Mouse (Mus musculus) lung, embryonic 14.5 days (tissue): ENCODE results near the gene Calm2. TPM values are rescaled to one million over a fixed set of nuclear protein-coding genes. Genes with fewer than 3 reads are reported as not detected.

Experiments
- ATAC-seq: fragments of 200-750 bp; cut with Nextera tagmentation; 2 replicates; pipeline ENCODE4 v1.8.0; 2017; ENCODE audit warnings: mild to moderate bottlenecking, moderate TSS enrichment, moderate library complexity; ENCODE audit not compliant: insufficient read depth
- DNase-seq: peaks from one replicate; pipeline ENCODE4 v3.0.0-alpha.2; 2015
- H3K27ac ChIP-seq: fragments of 300-500 bp; sonication (generic); 2 replicates; pipeline ENCODE4 v1.5.1; 2014; ENCODE audit warnings: low read depth, mild to moderate bottlenecking, moderate library complexity
- H3K27me3 ChIP-seq: fragments of 300-500 bp; sonication (generic); 2 replicates; pipeline ENCODE4 v1.6.1; 2014; ENCODE audit warnings: low read length, control low read depth; ENCODE audit not compliant: insufficient read depth
- H3K36me3 ChIP-seq: fragments of 300-500 bp; sonication (generic); 2 replicates; pipeline ENCODE4 v1.6.1; 2014; ENCODE audit warnings: control low read depth; ENCODE audit not compliant: insufficient read depth
- H3K4me1 ChIP-seq: fragments of 300-500 bp; sonication (generic); 2 replicates; pipeline ENCODE4 v1.6.1; 2014; ENCODE audit warnings: antibody characterized with exemption, control low read depth; ENCODE audit not compliant: insufficient read depth
- H3K4me2 ChIP-seq: fragments of 300-500 bp; sonication (generic); 2 replicates; pipeline ENCODE4 v1.6.1; 2014; ENCODE audit warnings: mild to moderate bottlenecking
- H3K4me3 ChIP-seq: fragments of 300-500 bp; sonication (generic); 2 replicates; pipeline ENCODE4 v1.5.1; 2014; ENCODE audit warnings: low read depth, low read length
- H3K9ac ChIP-seq: fragments of 300-500 bp; sonication (generic); 2 replicates; pipeline ENCODE4 v1.6.1; 2014
- H3K9me3 ChIP-seq: fragments of 300-500 bp; sonication (generic); 2 replicates; pipeline ENCODE4 v1.6.1; 2016; ENCODE audit warnings: low read depth, low read length, control low read depth
- CTCF ChIP-seq: IDR thresholded peaks from 2 replicates; pipeline ENCODE4 v1.5.1; 2016; ENCODE audit warnings: antibody characterized with exemption, low read depth
- WGBS: fragments of 180-500 bp; shearing (Covaris S2); extraction: QIAGEN DNeasy Blood & Tissue Kit; methylation state at CpG from one replicate; pipeline ENCODE4 v1.1.7; 2014; 5-methylcytosine and 5-hydroxymethylcytosine counted together
- polyA plus RNA-seq: library from polyadenylated mRNA; unstranded; fragments of >200 nt; fragmentation: Nextera tagmentation; extraction: Ambion mirVana; gene quantifications from 2 replicates; pipeline ENCODE4 v1.2.1, GENCODE M21; 2014

Calm2 gene
- polyA plus RNA-seq, 1 experiment from 2014 or later, result 944 TPM

GRCm38 (mm10) chr17:87478569-87478968, 31.8 kb upstream of the Calm2 start:
- peak overlapping the region; percentile 45; the same call in 1 of the 2 replicates for H3K27ac ChIP-seq
- no peak overlapping the region for H3K4me2 ChIP-seq
- H3K4me1 ChIP-seq, result peaks cover 8% of the 10 kb centered on the region
- H3K36me3 ChIP-seq, result no peaks in the 10 kb centered on the region
- no peak overlapping the region for H3K9ac ChIP-seq
- DNase-seq (no peak), ATAC-seq (no peak)
- TF ChIP-seq CTCF, result no peak
- H3K9me3 ChIP-seq, result no peaks in the 10 kb centered on the region
- WGBS, result 67% methylated on average over 9 of the region's 9 CpGs
- no peaks in the 10 kb centered on the region; the same call in none of the 2 replicates for H3K27me3 ChIP-seq
- no peak overlapping the region for H3K4me3 ChIP-seq

- Histone ChIP-seq H3K4me1 (peaks cover 8% of the 10 kb centered on the region), H3K4me2 (no peak overlapping the region), H3K4me3 (no peak overlapping the region), H3K27ac (no peak overlapping the region), H3K27me3 (no peaks in the 10 kb centered on the region; the same call in none of the 2 replicates), H3K36me3 (no peaks in the 10 kb centered on the region), H3K9ac (no peak overlapping the region), H3K9me3 (no peaks in the 10 kb centered on the region)
- WGBS, result 42% methylated on average over 16 of the region's 16 CpGs
- no peak for DNase-seq
- no peak for ATAC-seq
- no peak for TF ChIP-seq CTCF
These were observed 30.9 kb upstream of the Calm2 start for GRCm38 (mm10) chr17:87477611-87478010.

GRCm38 (mm10) chr17:87475356-87475755, 28.6 kb upstream of the Calm2 start:
- no peak overlapping the region for H3K4me2 ChIP-seq
- DNase-seq (no peak), ATAC-seq (no peak)
- no peak for TF ChIP-seq CTCF
- H3K27me3 ChIP-seq, result no peaks in the 10 kb centered on the region; the same call in none of the 2 replicates
- no peaks in the 10 kb centered on the region for H3K36me3 ChIP-seq
- WGBS, result 21% methylated on average over 8 of the region's 8 CpGs
- H3K27ac ChIP-seq, result no peak overlapping the region
- peaks cover 8% of the 10 kb centered on the region for H3K4me1 ChIP-seq
- no peak overlapping the region for H3K9ac ChIP-seq
- no peaks in the 10 kb centered on the region for H3K9me3 ChIP-seq
- H3K4me3 ChIP-seq, result no peak overlapping the region

DNA sequence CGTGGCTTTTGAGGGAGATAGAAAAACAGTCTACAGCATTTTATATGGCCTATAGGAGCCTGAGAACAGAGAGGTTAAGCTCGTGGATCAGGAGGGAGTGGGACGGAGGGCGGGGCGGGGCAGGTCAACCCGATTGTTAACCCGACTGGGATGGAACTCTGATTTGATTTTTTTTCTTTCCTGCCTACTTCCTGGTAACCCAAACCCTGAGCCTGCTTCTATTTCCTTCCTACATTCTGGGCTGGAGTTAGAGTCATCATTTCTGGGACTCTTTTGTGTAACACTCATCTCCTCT, 27.7 kb upstream of the Calm2 start:
- H3K36me3 ChIP-seq, result no peaks in the 10 kb centered on the region
- DNase-seq (no peak), ATAC-seq (peak; percentile 26; the same call in 1 of the 2 replicates)
- H3K27ac ChIP-seq, result no peak overlapping the region
- H3K9me3 ChIP-seq, result no peaks in the 10 kb centered on the region
- no peak overlapping the region; the same call in 1 of the 2 replicates for H3K9ac ChIP-seq
- H3K4me3 ChIP-seq, result peak overlapping the region; percentile 31
- no peaks in the 10 kb centered on the region; the same call in none of the 2 replicates for H3K27me3 ChIP-seq
- TF ChIP-seq CTCF, result no peak
- peaks cover 8% of the 10 kb centered on the region for H3K4me1 ChIP-seq
- peak overlapping the region; percentile 69 for H3K4me2 ChIP-seq
- WGBS, result 4% methylated on average over 7 of the region's 7 CpGs

- no peaks in the 10 kb centered on the region for H3K36me3 ChIP-seq
- WGBS, result under 1% methylated on average over 23 of the region's 23 CpGs
- no peak overlapping the region for H3K27ac ChIP-seq
- H3K9me3 ChIP-seq, result no peaks in the 10 kb centered on the region
- no peaks in the 10 kb centered on the region; the same call in none of the 2 replicates for H3K27me3 ChIP-seq
- peak overlapping the region; percentile 9; the same call in 1 of the 2 replicates for H3K9ac ChIP-seq
- peak; percentile 51 for DNase-seq
- H3K4me1 ChIP-seq, result peaks cover 8% of the 10 kb centered on the region
- H3K4me3 ChIP-seq, result peak overlapping the region; percentile 31
- H3K4me2 ChIP-seq, result peak overlapping the region; percentile 69
- no peak for TF ChIP-seq CTCF
- peak; percentile 71 for ATAC-seq
These were observed 27.2 kb upstream of the Calm2 start for GRCm38 (mm10) chr17:87473736-87474500.

- Histone ChIP-seq H3K4me1 (peaks cover 8% of the 10 kb centered on the region), H3K9me3 (no peaks in the 10 kb centered on the region), H3K27me3 (no peaks in the 10 kb centered on the region; the same call in none of the 2 replicates), H3K36me3 (no peaks in the 10 kb centered on the region), H3K4me3 (peak overlapping the region; percentile 31), H3K9ac (peak overlapping the region; percentile 9; the same call in 1 of the 2 replicates), H3K4me2 (peak overlapping the region; percentile 69), H3K27ac (no peak overlapping the region)
- 10% methylated on average over 9 of the region's 9 CpGs for WGBS
- peak; percentile 15; the same call in 1 of the 2 replicates for ATAC-seq
- no peak for DNase-seq
- no peak for TF ChIP-seq CTCF
These were observed 26.7 kb upstream of the Calm2 start for GRCm38 (mm10) chr17:87473441-87473735.

GRCm38 (mm10) chr17:87472879-87473278, 26.1 kb upstream of the Calm2 start:
- H3K36me3 ChIP-seq, result no peaks in the 10 kb centered on the region
- WGBS, result 30% methylated on average over 10 of the region's 10 CpGs
- H3K27me3 ChIP-seq, result no peaks in the 10 kb centered on the region; the same call in none of the 2 replicates
- no peak overlapping the region for H3K27ac ChIP-seq
- peak; percentile 32 for DNase-seq
- H3K9me3 ChIP-seq, result no peaks in the 10 kb centered on the region
- no peak overlapping the region for H3K9ac ChIP-seq
- peaks cover 8% of the 10 kb centered on the region for H3K4me1 ChIP-seq
- TF ChIP-seq CTCF, result no peak
- no peak overlapping the region; the same call in 1 of the 2 replicates for H3K4me3 ChIP-seq
- peak; percentile 47; the same call in 1 of the 2 replicates for ATAC-seq
- H3K4me2 ChIP-seq, result peak overlapping the region; percentile 69
